Mouse (Mus musculus) forebrain, embryonic 15.5 days (tissue): Measurements from ENCODE around the gene Parp9. TPM values are rescaled to one million over a fixed set of nuclear protein-coding genes. Genes with fewer than 3 reads are reported as not detected.

Experiments used
- polyA plus RNA-seq: library from polyadenylated mRNA; unstranded; fragments of >200 nt; fragmentation: Nextera tagmentation; extraction: Ambion mirVana; gene quantifications from 2 replicates; pipeline ENCODE4 v1.2.1, GENCODE M21; 2015

Gene Parp9
- polyA plus RNA-seq, 1 experiment from 2014 or later = 2.4 TPM

Other genes starting within 250 kb of the Parp9 start
- gene Dirc2, start 169.1 kb upstream of the Parp9 start, polyA plus RNA-seq = 33.1 and 40.1 TPM in 2 replicates
- gene Hspbap1, start 168.1 kb upstream of the Parp9 start, polyA plus RNA-seq = 22.4 and 23.7 TPM in 2 replicates
- 0.19 and 0.26 TPM in 2 replicates for gene Parp14, start 66.9 kb upstream of the Parp9 start, polyA plus RNA-seq
- gene Dtx3l, start 681 bp downstream of the Parp9 start, polyA plus RNA-seq = 1.7 and 2.2 TPM in 2 replicates
- 75.2 and 76.2 TPM in 2 replicates for gene Kpna1, start 40.3 kb downstream of the Parp9 start, polyA plus RNA-seq
- gene Wdr5b, start 102.7 kb downstream of the Parp9 start, polyA plus RNA-seq = 14.1 and 16.1 TPM in 2 replicates
- 169 and 188 TPM in 2 replicates for gene Fam162a, start 133.1 kb downstream of the Parp9 start, polyA plus RNA-seq
- gene Ccdc58, start 133.2 kb downstream of the Parp9 start, polyA plus RNA-seq = 34.7 and 35.4 TPM in 2 replicates
- not detected in 2 replicates for gene Csta1, start 192.8 kb downstream of the Parp9 start, polyA plus RNA-seq
- gene Stfa2l1, start 218.3 kb downstream of the Parp9 start, polyA plus RNA-seq = not detected in 2 replicates
- 0.50 and 0.54 TPM in 2 replicates for gene Gm5483, start 245.7 kb downstream of the Parp9 start, polyA plus RNA-seq